ENCODE assay signal across 20 mouse cellular contexts in genomic region chr11:32104406-32105116, GRCm38 (mm10).
DNase-seq lines count a peak whose midpoint lies in the region; ATAC-seq and TF ChIP-seq lines count a peak whose summit lies in the region.
"Had no signal": no experiment of that assay in that cellular context is flagged by ENCODE, and none has a peak within 500 bp of the region (broad histone marks: within the 10 kb centered on the region; RNA-seq: fewer than 3 reads in every experiment).

No protein-coding gene starts in this region.

- H3K27ac ChIP-seq in heart, adult 2 months, result no peak overlapping the region
- H3K27ac ChIP-seq: embryonic facial prominence, embryonic 10.5 days; gastrocnemius, adult 2 months; left cerebral cortex, adult 2 months had no signal

- TF ChIP-seq POLR2A in heart, adult 2 months (IDR thresholded peaks at IDR 0.05; ENCODE audit: insufficient read depth, low read depth, low read length), result no peak

- no peak for TF ChIP-seq EP300 in heart, adult 2 months (IDR thresholded peaks at IDR 0.05; ENCODE audit: insufficient read depth, low read depth, low read length)

- 69% methylated on average over 9 of the region's 9 CpGs for whole genome bisulfite sequencing in heart, adult 2 months

- H3K4me1 ChIP-seq in heart, adult 2 months (ENCODE audit: control insufficient read depth, insufficient read depth, low read length), result no peaks in the 10 kb centered on the region

- no peaks in the 10 kb centered on the region for H3K36me3 ChIP-seq in heart, adult 2 months (ENCODE audit: control insufficient read depth, insufficient read depth, low read length)
- H3K36me3 ChIP-seq: embryonic facial prominence, embryonic 10.5 days; limb, embryonic 12.5 days; midbrain, embryonic 10.5 days had no signal

- peak; percentile 26 for ATAC-seq in activated CD4-positive, CD25-positive, alpha-beta regulatory T cell, adult 4 months
- ATAC-seq: forebrain, embryonic 16.5 days; hindbrain, embryonic 16.5 days; Patski had no signal

- DNase-seq in heart, adult 11 months, result peak; percentile 27
- no peak for DNase-seq in heart, adult 2 months
- DNase-seq in thymus, postnatal 0 days (ENCODE audit: low spot score), result peak; percentile 42
- no peak for DNase-seq in thymus, adult 18-20 months
- DNase-seq in cerebellum, adult 18-20 months, result no peak
- no peak for DNase-seq in spleen, adult 12 weeks (ENCODE audit: low spot score)
- DNase-seq in gastrocnemius, adult 8-10 months (ENCODE audit: low spot score in 2 of 2), result no peak
- DNase-seq: adrenal gland, postnatal 25 days; cerebellum, postnatal 25 days; gastrocnemius, adult 2 months; lung, postnatal 36 days had no signal

- H3K9ac ChIP-seq in heart, adult 2 months (ENCODE audit: low read depth, low read length), result no peak overlapping the region
- H3K9ac ChIP-seq: limb, embryonic 12.5 days had no signal

- intact Hi-C loops in heart, adult 2 months (cut with DNase I), result no loop called here

- no peak overlapping the region for H3K4me3 ChIP-seq in heart, adult 2 months
- H3K4me3 ChIP-seq: embryonic facial prominence, embryonic 10.5 days; erythroblast, embryonic 14.5 days; gastrocnemius, adult 2 months; left cerebral cortex, adult 2 months; limb, embryonic 12.5 days; midbrain, embryonic 10.5 days had no signal

- no peaks in the 10 kb centered on the region for H3K79me2 ChIP-seq in heart, adult 2 months (replicated peaks; ENCODE audit: control insufficient read depth, insufficient read depth, low read length)

- no peaks in the 10 kb centered on the region; the same call in 1 of the 2 replicates for H3K27me3 ChIP-seq in heart, adult 2 months (ENCODE audit: control insufficient read depth, insufficient read depth, low read length)

- no peak for TF ChIP-seq CTCF in heart, adult 2 months (IDR thresholded peaks at IDR 0.05)

Comparison
In these comparisons a context has a peak if more than half of its experiments do, and no peak if none do; other contexts are left out.
1. DNase-seq: peak in heart, adult 11 months (single experiment) and thymus, postnatal 0 days (single experiment); none in heart, adult 2 months (0 of 2), thymus, adult 18-20 months (0 of 2), cerebellum, adult 18-20 months (0 of 2), spleen, adult 12 weeks (single experiment) and gastrocnemius, adult 8-10 months (0 of 2).